Mouse (Mus musculus) liver, embryonic 14.5 days (tissue): ENCODE measurements around the gene Carmil1.

Source experiments
- CTCF ChIP-seq: IDR thresholded peaks from 2 replicates; pipeline ENCODE4 v1.5.1; 2016; ENCODE audit warnings: antibody characterized with exemption, low read depth, control low read depth
- EP300 ChIP-seq: IDR thresholded peaks from 2 replicates; pipeline ENCODE4 v1.6.1; 2016; ENCODE audit warnings: antibody characterized with exemption, low read depth

DNA sequence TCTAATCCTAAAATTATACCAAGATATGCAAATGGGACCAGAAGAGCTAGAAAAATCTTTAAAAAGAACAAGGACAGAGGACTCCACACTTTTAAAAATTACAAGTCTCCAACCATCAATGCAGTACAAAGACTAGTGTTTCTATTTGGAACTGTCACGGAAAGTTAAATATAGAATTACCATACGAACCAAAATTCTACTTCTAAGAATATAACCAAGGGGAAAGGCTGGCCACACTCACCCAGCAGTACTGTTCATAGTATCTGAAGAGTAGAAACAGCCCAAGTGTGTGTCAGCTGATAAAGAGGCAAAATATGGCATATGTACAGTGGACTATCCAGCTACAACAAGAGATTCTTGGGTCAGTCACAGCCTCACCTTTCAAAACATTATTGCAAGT is 315.7 kb downstream of the Carmil1 start:
- TF ChIP-seq EP300 (no peak), CTCF (no peak)
